Mouse (Mus musculus): ENCODE measurements around the gene Matn1.

Matn1 gene

GRCm38 (mm10) chr4:130944112-130944511 lies at the start of gene Matn1:
Gene Matn1, plus strand, starts transcription at chr4:130944385.
- DNase-seq (ENCODE audit: low spot score) = no peak

DNA sequence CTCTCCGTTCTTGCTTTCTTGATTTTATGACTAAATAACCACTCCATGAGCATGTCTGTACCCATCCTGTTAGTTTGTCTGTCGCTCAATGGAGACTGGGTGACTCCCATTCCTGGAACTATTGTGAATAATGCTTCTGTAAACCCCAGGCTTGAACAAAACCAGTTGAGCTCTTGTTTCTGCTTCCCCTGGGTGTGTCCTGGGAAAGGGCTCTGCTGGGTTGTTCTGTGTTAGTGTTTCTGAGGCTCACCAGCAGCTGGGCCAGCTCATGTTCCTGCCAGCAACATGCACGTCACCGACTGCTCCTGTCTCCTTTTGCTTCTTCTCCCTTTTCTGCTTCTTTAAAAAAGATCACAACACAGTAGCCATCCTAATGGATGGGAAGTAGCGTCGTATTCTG lies 48.5 kb upstream of the Matn1 start:
- no peak for DNase-seq (ENCODE audit: low spot score)

DNA sequence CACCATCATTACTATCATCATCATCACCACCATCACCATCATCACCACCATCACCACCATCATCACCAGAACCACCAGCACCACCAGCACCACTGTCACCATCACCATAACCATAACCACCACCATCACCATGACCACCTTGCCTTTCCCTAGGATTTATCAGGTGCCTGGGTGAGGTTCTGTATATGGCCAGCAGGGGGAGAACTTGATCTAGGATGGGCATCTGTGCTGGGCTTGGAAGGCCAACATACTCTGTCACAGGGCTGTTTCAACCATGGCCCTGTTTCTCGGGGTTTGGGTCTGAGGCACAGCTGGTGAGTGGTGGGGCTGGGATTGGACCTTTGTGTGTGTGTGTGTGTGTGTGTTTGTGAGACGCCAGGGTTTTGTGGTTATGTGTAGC lies 47.8 kb upstream of the Matn1 start:
- peak; percentile 37 for DNase-seq (ENCODE audit: low spot score)

- DNase-seq (ENCODE audit: low spot score) = no peak
These were observed 44.8 kb upstream of the Matn1 start for GRCm38 (mm10) chr4:130899383-130899781.

DNA sequence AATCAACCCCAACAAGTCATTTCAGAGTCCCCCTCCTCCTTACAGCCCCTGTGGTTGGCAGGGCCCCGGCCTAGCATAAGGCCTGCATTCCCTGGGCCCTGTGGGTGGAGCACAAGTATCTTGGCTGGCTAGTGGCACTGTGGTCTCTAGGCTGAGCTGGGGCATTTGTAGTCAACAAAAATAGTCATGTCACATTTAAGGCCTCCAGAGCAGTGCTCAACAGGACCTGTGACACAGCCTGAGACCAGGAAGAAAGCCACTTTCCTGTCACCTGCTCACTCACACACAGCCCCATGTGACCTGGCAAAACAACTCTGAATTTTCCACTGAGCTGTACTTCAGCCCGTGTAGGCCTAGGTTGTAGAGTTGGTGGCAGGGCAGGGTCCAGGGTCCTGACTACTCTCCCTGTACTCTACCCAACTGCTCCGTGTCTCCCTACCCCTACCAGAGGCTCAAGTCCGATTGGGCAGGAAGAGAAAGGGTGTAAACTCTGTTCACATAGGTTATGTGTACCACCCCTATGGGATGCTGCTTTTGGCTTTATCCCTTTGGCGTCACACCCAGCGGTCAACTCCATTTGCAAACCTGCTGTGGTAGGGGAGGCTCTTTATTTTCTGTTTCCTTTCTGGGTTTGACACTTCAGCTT lies 44.3 kb upstream of the Matn1 start:
- DNase-seq (ENCODE audit: low spot score) = no peak

DNA sequence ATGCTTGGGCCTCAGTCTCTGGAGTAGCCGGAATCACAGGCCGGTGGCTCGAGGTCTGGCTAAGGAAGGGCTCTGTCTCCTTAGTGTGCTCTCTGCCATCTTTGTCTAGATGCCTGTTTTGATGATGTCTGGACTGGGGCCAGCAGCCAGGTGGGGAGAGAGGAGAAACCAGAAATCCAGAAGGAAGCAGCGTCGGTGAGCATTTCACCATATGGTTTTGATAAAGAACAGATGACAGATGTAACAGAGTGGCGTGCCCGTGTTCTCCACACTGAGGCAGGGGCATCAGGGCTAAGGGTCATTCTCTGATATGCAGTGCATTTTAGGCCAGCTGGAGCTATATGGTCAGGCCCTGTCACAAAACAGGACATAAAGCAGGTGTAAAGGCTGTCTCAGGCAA lies 43.4 kb upstream of the Matn1 start:
- DNase-seq (ENCODE audit: low spot score) = no peak

DNA sequence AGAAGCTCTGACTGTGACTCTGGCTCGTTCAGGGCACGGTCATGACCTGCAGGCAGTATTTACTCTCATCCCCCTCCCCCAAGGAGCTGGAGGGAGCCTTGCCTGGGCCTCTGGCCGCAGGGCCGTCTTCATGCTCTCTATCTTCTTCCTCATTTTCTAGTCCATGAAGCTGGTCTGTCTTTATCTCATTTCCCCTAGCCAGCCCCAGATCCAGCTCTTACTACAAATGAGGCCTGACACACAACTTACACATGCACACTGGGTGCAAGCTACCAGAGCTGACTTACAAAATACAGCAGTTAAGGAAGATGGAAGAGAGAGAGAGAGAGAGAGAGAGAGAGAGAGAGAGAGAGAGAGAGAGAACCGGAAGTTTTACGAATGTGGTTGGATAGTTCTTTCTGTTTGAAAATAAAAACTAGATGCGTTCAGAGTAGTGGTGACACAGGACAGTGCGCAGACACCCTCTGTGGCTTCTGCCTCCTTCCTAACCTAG lies 41.9 kb upstream of the Matn1 start:
- DNase-seq (ENCODE audit: low spot score) = no peak

- no peak for DNase-seq (ENCODE audit: low spot score)
These were observed 39.2 kb upstream of the Matn1 start for GRCm38 (mm10) chr4:130905025-130905424.

GRCm38 (mm10) chr4:130905882-130906281 lies 38.3 kb upstream of the Matn1 start:
- no peak for DNase-seq (ENCODE audit: low spot score)

DNA sequence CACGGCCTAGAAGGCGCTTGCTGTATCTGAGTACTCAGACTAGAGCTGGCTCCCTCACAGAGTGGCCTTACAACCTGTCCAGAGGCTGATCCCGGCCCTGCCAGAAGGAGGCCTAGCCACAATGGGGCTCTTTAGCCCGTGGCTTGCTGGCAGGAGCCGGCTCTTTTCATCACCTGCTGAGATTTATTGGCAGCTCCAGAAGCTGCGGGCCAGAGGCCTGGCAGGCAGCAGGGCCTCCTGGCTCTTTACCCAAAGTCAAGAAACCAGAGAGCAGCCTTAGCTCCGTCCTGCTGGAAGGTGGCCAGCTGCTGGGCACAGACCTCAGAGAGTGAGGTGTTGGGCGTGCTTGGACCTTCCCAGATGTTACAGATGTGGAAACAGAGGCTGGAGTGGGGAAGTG lies 37.9 kb upstream of the Matn1 start:
- no peak for DNase-seq (ENCODE audit: low spot score)

DNA sequence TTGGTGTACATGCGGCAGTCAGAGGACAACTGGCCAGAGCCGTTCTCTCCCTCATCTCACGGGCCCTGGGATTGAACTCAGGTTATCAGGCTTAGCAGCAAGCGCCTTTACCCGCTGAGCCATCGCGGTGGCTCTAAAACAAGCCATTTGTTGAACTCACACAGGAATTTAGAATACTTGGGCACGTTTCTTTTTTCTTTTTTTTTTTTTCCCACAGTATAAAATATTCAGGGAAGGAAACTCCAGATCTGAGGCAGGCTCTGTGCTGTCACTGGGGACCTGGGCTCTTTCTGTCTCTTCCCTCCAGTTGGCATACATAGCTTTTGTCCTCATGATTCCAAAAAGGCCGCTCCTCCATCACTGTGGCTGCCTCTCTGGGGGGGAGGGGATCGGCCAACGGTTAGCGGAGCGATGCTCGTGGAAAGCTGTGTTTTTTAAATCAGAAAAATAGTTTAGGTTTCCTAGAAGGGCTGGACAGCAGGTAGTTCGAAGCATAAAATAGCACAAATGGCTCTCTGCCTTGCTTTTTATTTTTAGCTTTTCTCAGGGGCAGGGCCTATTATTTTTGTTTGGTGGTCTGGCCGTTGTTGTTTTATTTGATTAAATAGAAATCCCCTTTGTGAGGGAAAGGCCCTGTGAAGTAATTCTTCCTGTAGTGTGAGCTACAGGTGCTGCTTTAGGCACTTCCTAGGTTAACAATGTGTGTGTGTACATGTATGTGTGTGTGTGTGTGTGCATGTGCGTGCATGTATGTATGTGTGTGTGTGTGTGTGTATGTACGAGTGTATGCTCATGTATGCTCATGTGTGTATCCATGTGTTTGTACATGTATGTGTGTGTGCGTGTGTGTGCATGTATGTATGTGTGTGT lies 36.8 kb upstream of the Matn1 start:
- no peak for DNase-seq (ENCODE audit: low spot score)

DNA sequence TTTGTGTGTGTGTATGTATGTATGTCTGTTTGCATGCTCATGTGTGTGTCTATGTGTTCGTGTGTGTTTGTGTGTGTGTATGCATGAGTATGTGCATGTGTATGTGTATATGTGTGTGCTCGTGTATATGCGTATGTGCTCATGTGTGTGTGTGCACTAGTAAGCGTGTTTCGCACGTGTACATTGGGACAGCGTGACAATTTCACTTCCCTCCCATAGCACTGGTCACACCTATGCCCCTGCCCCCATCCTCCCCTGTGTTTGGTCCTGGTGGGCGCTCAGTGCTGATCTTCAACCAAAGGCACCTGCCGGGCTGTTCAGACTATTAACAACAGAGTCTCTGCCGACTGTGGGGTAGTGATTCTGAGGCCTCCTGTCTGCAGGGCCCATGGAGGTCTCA lies 36.1 kb upstream of the Matn1 start:
- DNase-seq (ENCODE audit: low spot score) = no peak

DNA sequence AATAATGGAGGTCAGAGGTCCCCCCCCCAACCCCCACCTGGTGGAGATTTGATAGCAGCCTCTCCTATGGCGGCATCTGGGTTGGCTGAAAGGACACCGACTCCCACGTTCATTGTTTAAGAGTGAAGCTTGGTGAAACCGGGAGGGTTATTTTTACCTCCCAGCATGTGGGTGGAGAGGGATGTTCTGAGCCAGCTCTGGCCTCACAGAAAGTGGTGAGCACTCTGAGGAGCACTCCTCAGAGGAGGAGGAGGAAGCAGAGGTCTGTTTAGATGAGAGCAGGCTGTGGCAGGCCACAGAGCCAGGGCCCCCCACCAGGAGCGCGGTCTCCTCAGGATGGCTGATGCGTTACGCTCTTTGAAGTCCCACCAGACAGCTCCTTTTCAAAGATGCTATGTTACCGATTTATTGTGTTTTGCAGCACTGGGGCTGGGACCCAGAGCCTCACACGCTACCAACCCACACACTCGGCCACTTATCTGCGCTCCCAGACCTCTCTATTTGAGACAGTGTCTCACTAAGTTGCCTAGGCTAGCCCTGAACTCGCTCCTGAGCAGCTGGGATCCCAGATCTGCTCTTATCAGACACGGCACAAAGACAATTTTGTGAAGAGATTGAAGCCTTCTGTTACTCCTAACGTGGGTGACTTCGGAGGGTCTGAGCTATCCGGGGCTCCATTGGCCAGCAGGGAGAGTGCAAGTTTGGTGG lies 34.9 kb upstream of the Matn1 start:
- DNase-seq (ENCODE audit: low spot score) = no peak

DNA sequence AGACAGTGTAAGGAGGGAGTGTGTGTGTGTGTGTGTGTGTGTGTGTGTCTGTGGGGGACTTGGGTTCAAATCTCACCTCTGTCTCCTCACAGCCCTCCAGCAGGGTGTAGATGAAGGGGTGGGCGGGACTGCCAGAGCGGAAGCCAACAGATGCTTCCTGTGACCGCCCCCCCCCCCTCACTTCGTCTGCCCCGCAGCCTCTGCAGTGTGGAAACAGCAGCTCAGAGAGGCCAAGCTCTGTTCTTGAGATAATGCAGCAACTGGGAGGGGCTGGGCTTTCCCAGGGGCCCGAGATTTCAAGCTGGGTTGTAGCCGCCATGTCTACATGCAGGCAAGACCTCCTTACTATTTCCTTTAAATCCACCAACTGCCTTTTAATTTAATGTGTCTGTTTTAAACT lies 33.5 kb upstream of the Matn1 start:
- DNase-seq (ENCODE audit: low spot score) = no peak

- no peak for DNase-seq (ENCODE audit: low spot score)
These were observed 31.6 kb upstream of the Matn1 start for GRCm38 (mm10) chr4:130912626-130913025.

GRCm38 (mm10) chr4:130913077-130913476 lies 31.1 kb upstream of the Matn1 start, which contains the start of gene Laptm5:
Gene Laptm5, plus strand, starts transcription at chr4:130913125.
- no peak for DNase-seq (ENCODE audit: low spot score)

DNA sequence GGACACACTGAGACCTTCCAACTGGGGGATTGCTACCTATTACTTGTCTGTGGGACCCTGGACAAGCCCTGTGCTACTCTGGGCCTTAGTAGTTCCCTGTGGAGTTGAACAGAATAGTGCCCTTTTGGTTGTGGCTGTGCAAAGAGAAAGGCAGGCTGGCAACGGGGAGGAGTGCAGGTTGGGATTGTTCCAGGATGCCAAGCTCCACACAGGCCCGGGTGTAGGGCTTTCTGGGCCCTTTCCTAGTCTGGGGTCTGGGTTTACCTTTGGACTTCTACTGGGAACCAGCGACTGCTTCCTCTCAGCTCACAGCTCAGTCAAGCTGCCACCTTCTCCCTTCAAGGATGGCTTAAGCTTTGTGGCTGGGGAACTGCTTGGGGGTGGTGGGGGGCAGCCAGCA lies 30.7 kb upstream of the Matn1 start:
- no peak for DNase-seq (ENCODE audit: low spot score)

DNA sequence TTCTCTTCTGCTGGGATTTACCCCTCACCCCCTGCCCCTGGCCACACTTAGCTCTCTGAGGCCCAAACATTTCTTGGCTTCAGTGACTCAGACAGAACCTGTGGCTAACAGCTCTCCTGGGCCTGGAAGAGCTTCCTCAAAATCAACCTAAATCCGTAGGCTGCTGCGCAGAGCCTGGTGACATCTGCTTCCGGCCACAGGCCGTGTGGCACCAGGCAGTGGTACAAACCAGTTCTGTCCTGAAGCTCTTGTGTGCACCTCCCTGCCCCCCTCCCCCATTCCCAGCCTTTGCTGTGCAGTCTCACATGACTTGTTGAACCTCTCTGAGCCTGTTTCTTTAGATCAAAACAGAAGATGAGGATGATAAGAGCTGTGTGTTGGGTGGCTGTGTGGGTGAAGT lies 30.2 kb upstream of the Matn1 start:
- no peak for DNase-seq (ENCODE audit: low spot score)

DNA sequence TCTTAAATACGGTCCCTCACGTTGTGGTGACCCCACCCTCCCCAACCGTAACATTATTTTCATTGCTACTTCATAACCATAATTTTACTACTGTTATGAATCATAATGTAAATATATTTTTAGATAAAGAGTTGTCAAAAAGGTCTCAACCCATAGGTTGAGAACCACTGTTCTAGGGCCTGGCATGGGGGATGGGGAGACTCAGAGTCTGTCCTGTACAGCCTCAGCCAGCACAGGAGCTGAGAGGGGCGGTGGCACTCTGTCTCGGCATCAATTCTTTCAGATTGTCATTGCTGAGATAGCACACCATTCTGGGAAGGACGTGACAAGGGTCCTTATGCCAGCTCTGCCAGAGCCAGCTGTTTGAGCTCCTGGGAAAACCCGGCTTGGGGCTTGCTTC lies 29.7 kb upstream of the Matn1 start:
- no peak for DNase-seq (ENCODE audit: low spot score)

- no peak for DNase-seq (ENCODE audit: low spot score)
These were observed 29.0 kb upstream of the Matn1 start for GRCm38 (mm10) chr4:130915006-130915667.

- DNase-seq (ENCODE audit: low spot score) = no peak
These were observed 28.5 kb upstream of the Matn1 start for GRCm38 (mm10) chr4:130915668-130916035.

GRCm38 (mm10) chr4:130916639-130917038 lies 27.5 kb upstream of the Matn1 start:
- no peak for DNase-seq (ENCODE audit: low spot score)
